Mouse (Mus musculus) lung, embryonic 14.5 days (tissue): ENCODE measurements at regions not wholly inside any gene's neighbourhood (a gene's known extent, or its start where the extent isn't known, plus 50 kb on each side); places are given as distances from the start of the nearest gene placed in this dataset.

Experiments used
- ATAC-seq: fragments of 200-750 bp; cut with Nextera tagmentation; 2 replicates; pipeline ENCODE4 v1.8.0; 2017; ENCODE audit warnings: mild to moderate bottlenecking, moderate TSS enrichment, moderate library complexity; ENCODE audit not compliant: insufficient read depth
- DNase-seq: peaks from one replicate; pipeline ENCODE4 v3.0.0-alpha.2; 2015
- H3K27ac ChIP-seq: fragments of 300-500 bp; sonication (generic); 2 replicates; pipeline ENCODE4 v1.5.1; 2014; ENCODE audit warnings: low read depth, mild to moderate bottlenecking, moderate library complexity
- H3K27me3 ChIP-seq: fragments of 300-500 bp; sonication (generic); 2 replicates; pipeline ENCODE4 v1.6.1; 2014; ENCODE audit warnings: low read length, control low read depth; ENCODE audit not compliant: insufficient read depth
- H3K36me3 ChIP-seq: fragments of 300-500 bp; sonication (generic); 2 replicates; pipeline ENCODE4 v1.6.1; 2014; ENCODE audit warnings: control low read depth; ENCODE audit not compliant: insufficient read depth
- H3K4me1 ChIP-seq: fragments of 300-500 bp; sonication (generic); 2 replicates; pipeline ENCODE4 v1.6.1; 2014; ENCODE audit warnings: antibody characterized with exemption, control low read depth; ENCODE audit not compliant: insufficient read depth
- H3K4me2 ChIP-seq: fragments of 300-500 bp; sonication (generic); 2 replicates; pipeline ENCODE4 v1.6.1; 2014; ENCODE audit warnings: mild to moderate bottlenecking
- H3K4me3 ChIP-seq: fragments of 300-500 bp; sonication (generic); 2 replicates; pipeline ENCODE4 v1.5.1; 2014; ENCODE audit warnings: low read depth, low read length
- H3K9ac ChIP-seq: fragments of 300-500 bp; sonication (generic); 2 replicates; pipeline ENCODE4 v1.6.1; 2014
- H3K9me3 ChIP-seq: fragments of 300-500 bp; sonication (generic); 2 replicates; pipeline ENCODE4 v1.6.1; 2016; ENCODE audit warnings: low read depth, low read length, control low read depth
- CTCF ChIP-seq: IDR thresholded peaks from 2 replicates; pipeline ENCODE4 v1.5.1; 2016; ENCODE audit warnings: antibody characterized with exemption, low read depth
- WGBS: fragments of 180-500 bp; shearing (Covaris S2); extraction: QIAGEN DNeasy Blood & Tissue Kit; methylation state at CpG from one replicate; pipeline ENCODE4 v1.1.7; 2014; 5-methylcytosine and 5-hydroxymethylcytosine counted together

DNA sequence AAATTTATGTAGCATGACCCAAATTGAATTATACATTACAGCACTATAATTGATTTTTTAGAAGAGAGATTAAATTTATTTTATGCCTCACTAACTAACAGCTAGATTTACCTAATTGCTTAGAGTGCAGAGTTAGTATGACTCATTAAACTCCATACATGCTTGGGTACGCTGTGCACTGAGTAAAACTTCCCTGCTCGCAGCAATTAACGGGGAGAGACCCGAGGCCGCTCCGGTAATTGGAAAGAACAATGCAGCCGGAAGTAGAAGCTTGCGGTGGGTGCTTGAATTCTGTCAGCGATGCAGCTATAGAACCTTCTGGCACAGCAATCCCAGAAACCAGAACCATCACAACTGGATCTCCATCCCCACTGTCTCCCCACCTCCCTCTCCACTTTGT, 261.8 kb downstream of the Tle3 start:
- Histone ChIP-seq H3K27ac (no peak overlapping the region), H3K36me3 (no peaks in the 10 kb centered on the region), H3K4me3 (no peak overlapping the region), H3K4me2 (no peak overlapping the region), H3K9me3 (no peaks in the 10 kb centered on the region), H3K27me3 (no peaks in the 10 kb centered on the region), H3K9ac (no peak overlapping the region), H3K4me1 (no peaks in the 10 kb centered on the region)
- DNase-seq (no peak), ATAC-seq (no peak)
- no peak for TF ChIP-seq CTCF
- WGBS = 87% methylated on average over 9 of the region's 9 CpGs

DNA sequence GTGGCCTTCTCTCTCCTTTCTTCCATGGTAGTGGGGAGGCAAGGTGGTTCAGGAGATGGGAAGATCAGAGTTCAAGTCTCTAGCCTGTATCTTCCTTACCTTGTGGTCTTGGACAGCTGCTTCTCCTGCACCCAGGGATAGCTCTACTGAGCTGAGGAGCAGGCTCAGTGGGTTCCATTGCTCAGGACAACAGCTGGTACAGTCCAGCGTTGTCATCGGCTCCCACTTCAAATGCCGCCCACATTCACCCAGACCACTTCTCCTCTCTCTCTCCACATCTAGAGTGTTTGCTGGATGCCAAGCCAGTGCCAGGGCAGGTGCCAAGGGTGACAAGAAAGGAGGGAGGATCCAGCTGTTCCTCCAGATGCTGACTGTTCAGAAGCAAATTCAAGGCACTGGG, 260.4 kb downstream of the Tle3 start:
- Histone ChIP-seq H3K4me1 (no peaks in the 10 kb centered on the region), H3K9me3 (no peaks in the 10 kb centered on the region), H3K27ac (no peak overlapping the region), H3K4me2 (no peak overlapping the region), H3K36me3 (no peaks in the 10 kb centered on the region), H3K27me3 (no peaks in the 10 kb centered on the region), H3K4me3 (no peak overlapping the region), H3K9ac (no peak overlapping the region)
- DNase-seq = no peak
- no peak for ATAC-seq
- WGBS = 77% methylated on average over 3 of the region's 3 CpGs
- TF ChIP-seq CTCF = no peak

DNA sequence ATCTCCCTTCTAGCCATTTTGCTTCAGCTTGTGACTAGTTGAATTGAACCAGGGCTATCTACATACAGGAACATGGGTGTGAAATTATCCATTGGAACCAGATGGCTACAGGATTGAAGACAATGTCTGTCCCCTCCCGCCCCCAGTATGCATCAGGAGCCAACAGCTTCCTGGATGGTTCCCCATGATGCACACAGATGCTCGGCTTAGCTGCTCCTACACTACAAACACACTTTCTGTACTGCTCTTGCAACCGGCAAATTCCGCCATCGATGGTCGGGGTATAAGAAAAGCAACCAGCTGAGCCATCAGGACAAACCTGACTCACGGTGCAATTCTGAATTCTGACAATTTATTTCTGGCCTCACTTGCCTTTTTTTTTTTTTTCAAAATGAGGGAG, 258.9 kb downstream of the Tle3 start:
- ATAC-seq (no peak), DNase-seq (no peak)
- no peak overlapping the region for H3K27ac ChIP-seq
- H3K36me3 ChIP-seq = no peaks in the 10 kb centered on the region
- TF ChIP-seq CTCF = no peak
- H3K27me3 ChIP-seq = no peaks in the 10 kb centered on the region
- no peaks in the 10 kb centered on the region for H3K9me3 ChIP-seq
- 75% methylated on average over 7 of the region's 7 CpGs for WGBS
- no peak overlapping the region for H3K9ac ChIP-seq
- no peak overlapping the region for H3K4me2 ChIP-seq
- H3K4me3 ChIP-seq = no peak overlapping the region
- H3K4me1 ChIP-seq = no peaks in the 10 kb centered on the region

DNA sequence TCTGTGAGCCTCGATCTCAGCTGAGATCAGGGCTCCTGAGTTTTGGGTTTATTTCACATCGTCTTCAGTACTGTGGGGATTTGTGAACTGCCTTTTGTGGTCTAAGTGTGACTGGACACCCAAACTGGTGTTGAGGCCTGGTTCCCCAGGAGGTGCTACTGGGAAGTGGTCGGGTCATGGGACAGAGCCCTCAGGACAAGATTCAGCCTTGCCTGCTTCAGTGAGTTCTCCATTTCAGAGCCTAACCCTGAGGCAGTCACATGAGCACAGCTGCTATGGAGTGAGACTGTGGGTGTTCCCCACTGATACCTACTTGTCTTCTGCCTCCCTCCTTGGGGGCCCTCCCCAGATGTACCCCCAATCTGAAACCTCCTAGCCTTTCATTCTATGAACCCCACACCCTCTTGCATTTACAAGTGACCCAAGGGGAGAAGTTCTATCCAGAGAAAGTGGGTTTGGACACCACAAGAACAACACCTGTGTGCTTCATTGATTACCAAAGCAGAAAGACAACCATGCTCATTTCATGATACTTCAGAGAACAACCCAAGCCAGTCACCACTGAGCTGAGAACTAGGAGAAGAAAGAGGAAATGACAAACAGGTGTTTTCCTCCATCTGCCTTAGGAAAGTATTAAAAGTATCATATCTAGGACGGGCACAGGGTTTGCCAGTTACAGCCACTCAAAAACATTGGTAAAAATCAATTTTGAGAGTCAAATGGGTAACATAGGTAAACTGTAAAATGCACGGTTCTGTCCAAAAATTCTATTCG, 255.8 kb downstream of the Tle3 start:
- no peak overlapping the region for H3K9ac ChIP-seq
- 77% methylated on average over 6 of the region's 6 CpGs for WGBS
- DNase-seq (no peak), ATAC-seq (no peak)
- no peaks in the 10 kb centered on the region for H3K27me3 ChIP-seq
- H3K4me3 ChIP-seq = no peak overlapping the region
- TF ChIP-seq CTCF = no peak
- H3K4me2 ChIP-seq = no peak overlapping the region
- H3K27ac ChIP-seq = no peak overlapping the region
- no peaks in the 10 kb centered on the region for H3K36me3 ChIP-seq
- H3K9me3 ChIP-seq = no peaks in the 10 kb centered on the region
- H3K4me1 ChIP-seq = no peaks in the 10 kb centered on the region

DNA sequence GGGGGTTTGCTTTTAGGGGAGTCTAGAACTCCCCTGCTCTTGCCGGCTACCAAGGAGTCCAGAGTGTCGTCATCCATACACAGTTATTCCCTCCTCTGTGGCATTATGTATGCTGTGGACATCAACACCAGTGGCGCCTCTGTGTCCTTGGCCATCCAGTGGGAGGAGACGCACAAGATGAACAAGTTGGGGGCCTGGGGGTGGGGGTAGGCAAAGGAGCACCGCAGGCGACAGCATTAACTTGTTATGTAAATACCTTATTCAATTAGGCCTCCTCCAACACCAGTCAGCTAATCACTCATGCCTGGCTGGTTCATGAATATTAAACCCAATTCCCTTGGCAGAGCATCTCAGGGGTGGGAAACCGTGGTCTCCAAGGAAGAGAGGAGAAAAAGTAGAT, 250.8 kb downstream of the Tle3 start:
- H3K9me3 ChIP-seq = no peaks in the 10 kb centered on the region
- H3K36me3 ChIP-seq = no peaks in the 10 kb centered on the region
- TF ChIP-seq CTCF = no peak
- no peak overlapping the region for H3K4me2 ChIP-seq
- H3K4me1 ChIP-seq = no peaks in the 10 kb centered on the region
- no peaks in the 10 kb centered on the region for H3K27me3 ChIP-seq
- H3K4me3 ChIP-seq = no peak overlapping the region
- H3K27ac ChIP-seq = no peak overlapping the region
- no peak overlapping the region for H3K9ac ChIP-seq
- WGBS = 45% methylated on average over 7 of the region's 7 CpGs
- DNase-seq (no peak), ATAC-seq (no peak)

DNA sequence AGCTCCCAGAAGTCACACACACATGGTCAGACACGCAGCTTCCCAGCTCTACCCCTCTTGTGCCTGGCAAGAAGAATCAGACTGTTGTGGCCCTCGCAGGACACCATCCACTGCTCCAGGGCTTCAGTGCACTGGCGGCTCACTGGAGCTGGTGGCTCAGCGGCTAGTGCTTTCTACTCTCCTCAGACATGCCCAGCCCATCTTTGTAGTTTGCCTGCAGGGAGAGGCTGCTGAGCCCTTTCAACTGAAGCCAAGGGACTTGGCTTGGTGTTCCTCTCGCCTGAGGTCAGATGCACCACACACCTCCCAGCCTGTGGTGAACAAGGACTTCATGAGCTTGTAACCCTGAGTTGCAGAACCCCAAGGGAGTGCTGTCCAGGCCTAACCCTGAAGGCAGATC, 249.8 kb downstream of the Tle3 start:
- no peak for TF ChIP-seq CTCF
- no peak overlapping the region for H3K9ac ChIP-seq
- H3K9me3 ChIP-seq = no peaks in the 10 kb centered on the region
- H3K27me3 ChIP-seq = no peaks in the 10 kb centered on the region
- no peak overlapping the region for H3K4me2 ChIP-seq
- DNase-seq (no peak), ATAC-seq (no peak)
- H3K36me3 ChIP-seq = no peaks in the 10 kb centered on the region
- H3K4me3 ChIP-seq = no peak overlapping the region
- H3K27ac ChIP-seq = no peak overlapping the region
- H3K4me1 ChIP-seq = no peaks in the 10 kb centered on the region
- 83% methylated on average over 5 of the region's 5 CpGs for WGBS

DNA sequence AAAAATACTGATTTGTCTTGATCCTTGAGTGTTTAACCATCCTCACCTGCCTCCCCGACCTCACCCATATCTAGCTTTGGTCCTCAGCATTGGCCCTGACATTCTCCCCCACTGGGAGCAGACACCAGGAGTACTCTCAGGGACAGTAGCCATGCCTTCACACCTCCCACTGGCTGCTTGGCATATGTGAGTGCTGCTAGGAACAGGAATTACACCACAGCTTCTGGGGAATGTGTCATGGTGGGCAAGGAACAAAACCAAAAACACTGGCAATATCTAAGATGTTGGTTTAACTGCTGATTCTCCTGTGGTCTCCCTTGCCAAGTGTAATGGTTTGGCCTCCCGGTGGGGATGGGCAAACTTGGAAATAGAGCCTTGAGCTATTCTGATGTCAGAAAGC, 248.6 kb downstream of the Tle3 start:
- WGBS = 42% methylated on average over 2 of the region's 2 CpGs
- Histone ChIP-seq H3K9ac (no peak overlapping the region), H3K27me3 (no peaks in the 10 kb centered on the region), H3K4me2 (no peak overlapping the region), H3K9me3 (no peaks in the 10 kb centered on the region), H3K27ac (no peak overlapping the region), H3K36me3 (no peaks in the 10 kb centered on the region), H3K4me1 (no peaks in the 10 kb centered on the region), H3K4me3 (no peak overlapping the region)
- TF ChIP-seq CTCF = no peak
- ATAC-seq = no peak
- no peak for DNase-seq
